Mouse (Mus musculus) midbrain, embryonic 13.5 days (tissue): ENCODE data around the gene Svep1. TPM values are rescaled to one million over a fixed set of nuclear protein-coding genes. Genes with fewer than 3 reads are reported as not detected.
A peak's percentile ranks its signal among the peaks of the same experiment; 100 is the strongest.

Experiments
- ATAC-seq: fragments of 200-750 bp; cut with Nextera tagmentation; 2 replicates; pipeline ENCODE4 v1.8.0; 2017; ENCODE audit warnings: mild to moderate bottlenecking, moderate TSS enrichment, moderate library complexity
- H3K27ac ChIP-seq: fragments of 300-500 bp; sonication (generic); 2 replicates; pipeline ENCODE4 v1.5.1; 2015; ENCODE audit warnings: inconsistent platforms, mild to moderate bottlenecking, moderate library complexity
- H3K27me3 ChIP-seq: fragments of 300-500 bp; sonication (generic); 2 replicates; pipeline ENCODE4 v1.6.1; 2015; ENCODE audit warnings: mild to moderate bottlenecking, inconsistent platforms
- H3K36me3 ChIP-seq: fragments of 300-500 bp; sonication (generic); 2 replicates; pipeline ENCODE4 v1.6.1; 2015; ENCODE audit warnings: mild to moderate bottlenecking, inconsistent platforms
- H3K4me1 ChIP-seq: fragments of 300-500 bp; sonication (generic); replicated peaks from 2 replicates; pipeline ENCODE4 v1.6.1; 2015; ENCODE audit warnings: inconsistent platforms
- H3K4me2 ChIP-seq: fragments of 300-500 bp; sonication (generic); replicated peaks from 2 replicates; pipeline ENCODE4 v1.6.1; 2015; ENCODE audit warnings: moderate library complexity, mild to moderate bottlenecking, inconsistent platforms
- H3K4me3 ChIP-seq: fragments of 300-500 bp; sonication (generic); replicated peaks from 2 replicates; pipeline ENCODE4 v1.5.1; 2015; ENCODE audit warnings: mild to moderate bottlenecking, inconsistent platforms
- H3K9ac ChIP-seq: fragments of 300-500 bp; sonication (generic); replicated peaks from 2 replicates; pipeline ENCODE4 v1.6.1; 2015; ENCODE audit warnings: mild to moderate bottlenecking, inconsistent platforms
- H3K9me3 ChIP-seq: fragments of 300-500 bp; sonication (generic); 2 replicates; pipeline ENCODE4 v1.6.1; 2016; ENCODE audit warnings: mild to moderate bottlenecking, inconsistent platforms
- WGBS: fragments of 180-500 bp; shearing (Covaris S2); methylation state at CpG from one replicate; pipeline ENCODE4 v1.1.7; 2015; 5-methylcytosine and 5-hydroxymethylcytosine counted together
- polyA plus RNA-seq: library from polyadenylated mRNA; unstranded; fragments of >200 nt; fragmentation: Nextera tagmentation; extraction: Ambion mirVana; gene quantifications from 2 replicates; pipeline ENCODE4 v1.2.1, GENCODE M21; 2015

Svep1 gene
- polyA plus RNA-seq, 1 experiment from 2014 or later = 0.36 TPM

DNA sequence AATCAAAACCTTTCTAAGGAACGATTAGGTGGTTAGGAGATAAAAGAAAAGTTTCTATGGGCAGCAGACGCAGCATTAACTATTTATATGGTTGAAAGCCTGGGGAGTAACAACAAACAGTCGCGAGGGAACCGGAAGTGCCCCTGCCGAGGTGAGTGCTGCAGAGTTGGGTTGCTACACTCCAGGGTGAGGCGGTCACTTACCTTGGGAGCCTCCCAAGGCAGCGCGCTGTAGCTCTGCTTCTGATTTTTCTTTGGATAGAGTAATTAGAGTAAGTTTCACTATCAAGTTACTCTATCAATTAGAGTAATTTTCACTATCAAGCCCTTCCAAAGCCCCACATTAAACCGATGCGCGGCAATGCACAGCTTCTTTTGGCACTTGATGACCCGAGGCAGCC, 172.0 kb downstream of the Svep1 start:
- H3K9me3 ChIP-seq = no peaks in the 10 kb centered on the region
- H3K9ac ChIP-seq = no peak overlapping the region
- no peak overlapping the region for H3K27ac ChIP-seq
- H3K4me3 ChIP-seq = no peak overlapping the region
- H3K36me3 ChIP-seq = no peaks in the 10 kb centered on the region
- ATAC-seq = no peak
- 53% methylated on average over 13 of the region's 13 CpGs for WGBS
- no peaks in the 10 kb centered on the region for H3K4me1 ChIP-seq
- no peaks in the 10 kb centered on the region for H3K27me3 ChIP-seq
- H3K4me2 ChIP-seq = peak overlapping the region; percentile 22; the same call in 1 of the 2 replicates

DNA sequence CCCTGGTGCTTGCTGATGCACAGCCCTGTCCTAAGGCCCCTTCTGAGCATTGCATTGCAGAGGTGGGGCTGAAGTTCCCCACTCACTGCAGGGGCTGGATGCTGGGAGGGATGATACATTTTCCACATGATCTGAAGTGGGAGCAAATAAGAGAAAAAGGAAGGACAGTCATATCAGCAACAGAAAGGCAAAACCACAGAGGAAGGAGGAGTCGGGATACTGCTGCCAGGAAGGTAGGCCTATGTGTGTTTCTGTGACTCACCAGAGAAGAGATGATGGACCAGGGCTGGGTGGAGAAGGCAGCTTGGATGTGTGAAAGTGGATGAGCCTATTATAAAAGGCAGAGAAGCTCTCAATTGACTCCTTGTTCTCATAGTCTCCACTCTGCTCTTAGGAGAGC, 173.9 kb downstream of the Svep1 start:
- no peaks in the 10 kb centered on the region for H3K9me3 ChIP-seq
- H3K4me3 ChIP-seq = no peak overlapping the region
- H3K4me2 ChIP-seq = no peak overlapping the region
- no peak overlapping the region for H3K27ac ChIP-seq
- no peak overlapping the region for H3K9ac ChIP-seq
- no peaks in the 10 kb centered on the region for H3K36me3 ChIP-seq
- no peaks in the 10 kb centered on the region for H3K4me1 ChIP-seq
- ATAC-seq = no peak
- 89% methylated on average over 1 of the region's 1 CpGs for WGBS
- no peaks in the 10 kb centered on the region for H3K27me3 ChIP-seq

DNA sequence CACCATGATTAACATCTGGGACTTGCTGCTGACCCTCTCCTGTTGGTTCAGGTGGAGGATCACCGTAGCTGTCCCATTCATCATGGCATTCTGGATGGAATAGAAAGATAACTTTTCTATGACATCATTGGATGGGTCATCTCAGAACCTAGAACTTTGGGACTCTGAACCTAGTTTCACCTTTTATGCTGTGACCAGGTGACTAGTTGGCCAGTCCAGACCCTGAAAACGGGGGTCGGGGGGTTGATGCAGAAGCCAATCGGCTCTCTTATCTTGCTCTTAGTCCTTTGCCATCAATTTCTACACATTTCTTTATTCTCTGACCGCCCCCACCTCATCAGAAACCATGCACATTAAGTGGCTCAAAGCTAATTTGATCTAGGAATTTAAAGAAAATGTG, 197.6 kb downstream of the Svep1 start, which contains the start of gene Txndc8:
Gene Txndc8, minus strand, starts transcription at position 101 of the 400 bp plus-strand sequence.
- no peak for ATAC-seq
- no peak within 1 kb of the TSS for H3K27ac ChIP-seq
- 91% methylated on average over 5 of the region's 5 CpGs for WGBS
- no peaks in the 10 kb centered on the region for H3K27me3 ChIP-seq
- H3K4me3 ChIP-seq = no peak within 1 kb of the TSS
- no peaks in the 10 kb centered on the region for H3K4me1 ChIP-seq
- H3K9ac ChIP-seq = no peak within 1 kb of the TSS
- no peak within 1 kb of the TSS for H3K4me2 ChIP-seq
- H3K9me3 ChIP-seq = no peaks in the 10 kb centered on the region
- no peaks in the 10 kb centered on the region for H3K36me3 ChIP-seq

DNA sequence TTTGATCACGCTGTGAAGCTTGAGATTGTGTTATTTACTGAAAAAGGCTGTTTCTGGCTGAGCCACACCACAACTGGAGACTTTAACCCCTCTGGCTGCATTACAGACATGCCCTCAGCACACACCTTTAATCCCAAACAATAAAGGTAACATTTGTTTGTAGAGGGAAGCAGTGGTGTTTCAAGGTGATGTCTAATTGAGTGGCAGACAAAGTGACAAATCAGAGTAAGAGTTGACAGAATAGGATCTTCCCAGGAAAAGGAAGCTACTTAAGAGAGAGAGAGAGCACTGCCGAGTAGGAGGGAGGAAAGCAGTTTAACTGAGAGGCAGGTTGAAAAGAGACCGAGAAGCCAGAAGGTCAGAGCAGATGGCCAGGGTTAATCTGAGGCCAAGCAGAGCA, 203.2 kb downstream of the Svep1 start:
- no peak for ATAC-seq
- Histone ChIP-seq H3K27ac (no peak overlapping the region), H3K9ac (no peak overlapping the region)

More for the DNA sequence above, 203.2 kb downstream of the Svep1 start:
- Histone ChIP-seq H3K4me1 (no peaks in the 10 kb centered on the region), H3K4me2 (no peak overlapping the region), H3K36me3 (no peaks in the 10 kb centered on the region), H3K27me3 (no peaks in the 10 kb centered on the region), H3K4me3 (no peak overlapping the region), H3K9me3 (no peaks in the 10 kb centered on the region)
- WGBS = 61% methylated on average over 3 of the region's 3 CpGs

Other genes starting within 250 kb of the Svep1 start
- gene Txndc8, start 197.7 kb downstream of the Svep1 start, polyA plus RNA-seq = not detected in 2 replicates
- gene Musk, start 79.1 kb upstream of the Svep1 start, polyA plus RNA-seq = not detected in 2 replicates